Mouse (Mus musculus) intestine, embryonic 14.5 days (tissue): Measurements from ENCODE around the gene Prdm16. TPM values are rescaled to one million over a fixed set of nuclear protein-coding genes. Genes with fewer than 3 reads are reported as not detected.
A peak's percentile ranks its signal among the peaks of the same experiment; 100 is the strongest.

ENCODE experiments used
- ATAC-seq: fragments of 200-750 bp; cut with Nextera tagmentation; replicated peaks from 2 replicates; pipeline ENCODE4 v1.8.0; 2017; ENCODE audit warnings: low read depth, moderate number of reproducible peaks, moderate TSS enrichment, moderate library complexity; ENCODE audit not compliant: low FRiP score, low TSS enrichment
- DNase-seq: peaks from one replicate; pipeline ENCODE4 v3.0.0-alpha.2; 2018; ENCODE audit warnings: low spot score
- H3K27ac ChIP-seq: fragments of 300-500 bp; sonication (generic); 2 replicates; pipeline ENCODE4 v1.5.1; 2014; ENCODE audit warnings: low read depth, mild to moderate bottlenecking, control low read depth
- H3K27me3 ChIP-seq: fragments of 300-500 bp; sonication (generic); replicated peaks from 2 replicates; pipeline ENCODE4 v1.6.1; 2014; ENCODE audit warnings: low read length, control low read depth; ENCODE audit not compliant: control insufficient read depth, insufficient read depth
- H3K36me3 ChIP-seq: fragments of 300-500 bp; sonication (generic); 2 replicates; pipeline ENCODE4 v1.6.1; 2014; ENCODE audit warnings: low read length, control low read depth; ENCODE audit not compliant: control insufficient read depth, insufficient read depth
- H3K4me1 ChIP-seq: fragments of 300-500 bp; sonication (generic); replicated peaks from 2 replicates; pipeline ENCODE4 v1.6.1; 2014; ENCODE audit warnings: low read length, control low read depth, mixed read lengths; ENCODE audit not compliant: control insufficient read depth, insufficient read depth
- H3K4me2 ChIP-seq: fragments of 300-500 bp; sonication (generic); 2 replicates; pipeline ENCODE4 v1.6.1; 2014; ENCODE audit warnings: low read length
- H3K4me3 ChIP-seq: fragments of 300-500 bp; sonication (generic); 2 replicates; pipeline ENCODE4 v1.5.1; 2014; ENCODE audit warnings: low read depth, low read length, control low read depth, mixed read lengths
- H3K9ac ChIP-seq: fragments of 300-500 bp; sonication (generic); 2 replicates; pipeline ENCODE4 v1.6.1; 2014; ENCODE audit warnings: mild to moderate bottlenecking, low read length
- H3K9me3 ChIP-seq: fragments of 300-500 bp; sonication (generic); 2 replicates; pipeline ENCODE4 v1.6.1; 2016; ENCODE audit warnings: low read length, control low read depth; ENCODE audit not compliant: control insufficient read depth
- WGBS: fragments of 180-500 bp; shearing (Covaris S2); extraction: QIAGEN DNeasy Blood & Tissue Kit; methylation state at CpG from one replicate; pipeline ENCODE4 v1.1.7; 2014; 5-methylcytosine and 5-hydroxymethylcytosine counted together
- polyA plus RNA-seq: library from polyadenylated mRNA; unstranded; fragments of >200 nt; fragmentation: Nextera tagmentation; extraction: Ambion mirVana; gene quantifications from 2 replicates; pipeline ENCODE4 v1.2.1, GENCODE M21; 2014

The Prdm16 gene
- polyA plus RNA-seq, 1 experiment from 2014 or later, result 19.7 TPM

GRCm38 (mm10) chr4:154601006-154601405, 35.7 kb downstream of the Prdm16 start:
- 0 out of 2 replicates have a peak, but pooled peaks cover 2% of the 10 kb centered on the region for H3K27me3 ChIP-seq
- ATAC-seq, result no peak

GRCm38 (mm10) chr4:154599977-154600376, 36.7 kb downstream of the Prdm16 start:
- 40% methylated on average over 10 of the region's 10 CpGs for WGBS
- no peak for DNase-seq
- peaks cover 2% of the 10 kb centered on the region; the same call in 1 of the 2 replicates for H3K4me1 ChIP-seq

More at GRCm38 (mm10) chr4:154601006-154601405, 35.7 kb downstream of the Prdm16 start:
- H3K4me1 ChIP-seq, result peaks cover 2% of the 10 kb centered on the region; the same call in 1 of the 2 replicates
- H3K9me3 ChIP-seq, result no peaks in the 10 kb centered on the region
- no peak overlapping the region for H3K9ac ChIP-seq
- H3K36me3 ChIP-seq, result no peaks in the 10 kb centered on the region
- H3K4me3 ChIP-seq, result no peak overlapping the region
- 60% methylated on average over 3 of the region's 3 CpGs for WGBS
- no peak for DNase-seq
- no peak overlapping the region for H3K27ac ChIP-seq
- H3K4me2 ChIP-seq, result no peak overlapping the region

GRCm38 (mm10) chr4:154598357-154598756, 38.3 kb downstream of the Prdm16 start:
- Histone ChIP-seq H3K9ac (no peak overlapping the region), H3K27me3 (0 out of 2 replicates have a peak, but pooled peaks cover 2% of the 10 kb centered on the region), H3K27ac (no peak overlapping the region), H3K36me3 (no peaks in the 10 kb centered on the region), H3K4me2 (no peak overlapping the region), H3K4me1 (peaks cover 11% of the 10 kb centered on the region; the same call in 1 of the 2 replicates), H3K9me3 (no peaks in the 10 kb centered on the region), H3K4me3 (no peak overlapping the region)
- ATAC-seq (no peak), DNase-seq (no peak)
- WGBS, result 39% methylated on average over 7 of the region's 7 CpGs

More at GRCm38 (mm10) chr4:154599977-154600376, 36.7 kb downstream of the Prdm16 start:
- no peak overlapping the region for H3K27ac ChIP-seq
- no peaks in the 10 kb centered on the region for H3K36me3 ChIP-seq
- 0 out of 2 replicates have a peak, but pooled peaks cover 2% of the 10 kb centered on the region for H3K27me3 ChIP-seq
- no peak overlapping the region for H3K4me2 ChIP-seq
- no peak overlapping the region for H3K4me3 ChIP-seq
- no peak overlapping the region for H3K9ac ChIP-seq
- H3K9me3 ChIP-seq, result no peaks in the 10 kb centered on the region
- no peak for ATAC-seq

GRCm38 (mm10) chr4:154596805-154597204, 39.9 kb downstream of the Prdm16 start:
- Histone ChIP-seq H3K36me3 (no peaks in the 10 kb centered on the region), H3K27ac (no peak overlapping the region), H3K27me3 (0 out of 2 replicates have a peak, but pooled peaks cover 2% of the 10 kb centered on the region), H3K4me2 (no peak overlapping the region), H3K9me3 (no peaks in the 10 kb centered on the region), H3K4me3 (no peak overlapping the region), H3K9ac (no peak overlapping the region), H3K4me1 (peaks cover 11% of the 10 kb centered on the region; the same call in 1 of the 2 replicates)
- WGBS, result 60% methylated on average over 4 of the region's 4 CpGs
- ATAC-seq, result no peak
- no peak for DNase-seq

- no peak overlapping the region for H3K4me3 ChIP-seq
- DNase-seq (peak; percentile 56), ATAC-seq (no peak)
- no peaks in the 10 kb centered on the region for H3K36me3 ChIP-seq
- H3K4me1 ChIP-seq, result peaks cover 11% of the 10 kb centered on the region; the same call in 1 of the 2 replicates
- H3K9me3 ChIP-seq, result no peaks in the 10 kb centered on the region
- 0 out of 2 replicates have a peak, but pooled peaks cover 2% of the 10 kb centered on the region for H3K27me3 ChIP-seq
- no peak overlapping the region for H3K9ac ChIP-seq
- H3K4me2 ChIP-seq, result 0 out of 2 replicates have a peak overlapping the region, but pooled peaks have one; percentile 6
- 16% methylated on average over 21 of the region's 21 CpGs for WGBS
- 0 out of 2 replicates have a peak overlapping the region, but pooled peaks have one; percentile 4 for H3K27ac ChIP-seq
These were observed 41.7 kb downstream of the Prdm16 start for GRCm38 (mm10) chr4:154594761-154595556.

- Histone ChIP-seq H3K4me1 (peaks cover 9% of the 10 kb centered on the region; the same call in 1 of the 2 replicates), H3K27me3 (no peaks in the 10 kb centered on the region), H3K4me2 (0 out of 2 replicates have a peak overlapping the region, but pooled peaks have one; percentile 6), H3K9me3 (no peaks in the 10 kb centered on the region), H3K9ac (no peak overlapping the region), H3K27ac (0 out of 2 replicates have a peak overlapping the region, but pooled peaks have one; percentile 4), H3K36me3 (no peaks in the 10 kb centered on the region), H3K4me3 (no peak overlapping the region)
- WGBS, result 42% methylated on average over 17 of the region's 17 CpGs
- ATAC-seq (no peak), DNase-seq (no peak)
These were observed 42.4 kb downstream of the Prdm16 start for GRCm38 (mm10) chr4:154594116-154594760.

GRCm38 (mm10) chr4:154592562-154592961, 44.1 kb downstream of the Prdm16 start:
- ATAC-seq, result peak; percentile 74
- Histone ChIP-seq H3K4me1 (0 out of 2 replicates have a peak, but pooled peaks cover 13% of the 10 kb centered on the region), H3K9ac (no peak overlapping the region), H3K9me3 (no peaks in the 10 kb centered on the region), H3K27ac (peak overlapping the region; percentile 28; the same call in 1 of the 2 replicates), H3K36me3 (no peaks in the 10 kb centered on the region), H3K27me3 (no peaks in the 10 kb centered on the region), H3K4me3 (no peak overlapping the region), H3K4me2 (no peak overlapping the region)
- WGBS, result 40% methylated on average over 13 of the region's 13 CpGs
- DNase-seq, result peak; percentile 65

GRCm38 (mm10) chr4:154590910-154591309, 45.8 kb downstream of the Prdm16 start:
- Histone ChIP-seq H3K4me1 (peaks cover 13% of the 10 kb centered on the region; the same call in 1 of the 2 replicates), H3K4me3 (no peak overlapping the region), H3K27ac (no peak overlapping the region), H3K36me3 (no peaks in the 10 kb centered on the region), H3K4me2 (no peak overlapping the region), H3K9ac (no peak overlapping the region), H3K9me3 (no peaks in the 10 kb centered on the region), H3K27me3 (no peaks in the 10 kb centered on the region)
- 73% methylated on average over 11 of the region's 11 CpGs for WGBS
- DNase-seq (no peak), ATAC-seq (no peak)
